Mouse (Mus musculus) heart, adult 2 months (tissue): Measurements from ENCODE around the gene Gm15557. TPM values are rescaled to one million over a fixed set of nuclear protein-coding genes. Genes with fewer than 3 reads are reported as not detected.

Experiments
- DNase-seq, 2 experiments: peaks; one replicate each; pipeline ENCODE4 v3.0.0; 2021
- H3K27ac ChIP-seq: fragments of 200-600 bp; 2 replicates; pipeline ENCODE4 v1.8.1; 2022
- H3K27me3 ChIP-seq: fragments of 200-500 bp; 2 replicates; pipeline ENCODE4 v1.6.1; 2012; ENCODE audit warnings: mild to moderate bottlenecking, low read length, inconsistent platforms, mixed read lengths; ENCODE audit not compliant: control insufficient read depth, insufficient read depth
- H3K36me3 ChIP-seq: fragments of 200-500 bp; 2 replicates; pipeline ENCODE4 v1.6.1; 2012; ENCODE audit warnings: low read length, inconsistent platforms; ENCODE audit not compliant: control insufficient read depth, insufficient read depth
- H3K4me1 ChIP-seq: fragments of 200-500 bp; 2 replicates; pipeline ENCODE4 v1.6.1; 2011; ENCODE audit warnings: low read length; ENCODE audit not compliant: control insufficient read depth, insufficient read depth
- H3K4me3 ChIP-seq: fragments of 200-600 bp; 2 replicates; pipeline ENCODE4 v1.8.1; 2022
- H3K79me2 ChIP-seq: fragments of 200-500 bp; replicated peaks from 2 replicates; pipeline ENCODE4 v1.6.1; 2012; ENCODE audit warnings: mild to moderate bottlenecking, inconsistent platforms, low read length, moderate library complexity, mixed read lengths; ENCODE audit not compliant: control insufficient read depth, insufficient read depth
- H3K9ac ChIP-seq: fragments of 200-500 bp; 2 replicates; pipeline ENCODE4 v1.6.1; 2012; ENCODE audit warnings: low read depth, mild to moderate bottlenecking, control low read depth, inconsistent platforms, low read length, mixed read lengths
- CTCF ChIP-seq: fragments of 200-600 bp; IDR thresholded peaks from 2 replicates; pipeline ENCODE4 v1.8.1; 2022; ENCODE audit warnings: antibody characterized with exemption, mild to moderate bottlenecking, moderate library complexity
- EP300 ChIP-seq: fragments of 200-500 bp; IDR thresholded peaks from 2 replicates; pipeline ENCODE4 v1.6.1; 2011; ENCODE audit warnings: low read depth, low read length, control low read depth; ENCODE audit not compliant: insufficient read depth
- POLR2A ChIP-seq: fragments of 200-500 bp; IDR thresholded peaks from 2 replicates; pipeline ENCODE4 v1.6.1; 2011; ENCODE audit warnings: mild to moderate bottlenecking, low read depth, low read length, control low read depth; ENCODE audit not compliant: insufficient read depth
- WGBS: fragments of 180-500 bp; shearing (Covaris S2); methylation state at CpG from one replicate; pipeline ENCODE4 v1.1.7; 2018; 5-methylcytosine and 5-hydroxymethylcytosine counted together
- intact Hi-C: fragments of 180-260 bp; cut with DNase I; formaldehyde crosslinking; loops from one replicate; pipeline ENCODE4 v1.15.1; 2025
- polyA plus RNA-seq: library from polyadenylated mRNA; depleted of rRNA; stranded (reverse); fragments of >200 nt; gene quantifications from 2 replicates; pipeline ENCODE4 v1.2.3, GENCODE M21; 2012
- total RNA-seq, 2 experiments: library from RNA; stranded (reverse); gene quantifications; 2 replicates each; pipeline ENCODE4 v1.2.3; 2021

The Gm15557 gene
- total and polyA plus RNA-seq, 3 experiments: not detected

- no peak overlapping the region for H3K9ac ChIP-seq
- DNase-seq: no peak
- H3K4me1 ChIP-seq: no peaks in the 10 kb centered on the region
- no peak overlapping the region for H3K4me3 ChIP-seq
- intact Hi-C loops: loop anchor here (10.0 kb wide), 1 partner anchor 245 kb away; the partner anchor contains the start of gene Trpc4ap
- no peaks in the 10 kb centered on the region for H3K36me3 ChIP-seq
- H3K79me2 ChIP-seq: no peaks in the 10 kb centered on the region
- no peak overlapping the region for H3K27ac ChIP-seq
- WGBS: 51% methylated on average over 7 of the region's 7 CpGs
- no peak for TF ChIP-seq CTCF
- TF ChIP-seq POLR2A: no peak
- no peak for TF ChIP-seq EP300
- H3K27me3 ChIP-seq: no peaks in the 10 kb centered on the region
Observed at GRCm38 (mm10) chr2:155939897-155940529, 515 bp upstream of the Gm15557 start.

- Histone ChIP-seq H3K4me1 (no peaks in the 10 kb centered on the region), H3K4me3 (no peak overlapping the region), H3K27ac (no peak overlapping the region), H3K36me3 (no peaks in the 10 kb centered on the region), H3K9ac (no peak overlapping the region), H3K27me3 (no peaks in the 10 kb centered on the region), H3K79me2 (no peaks in the 10 kb centered on the region)
- TF ChIP-seq POLR2A (no peak), CTCF (no peak), EP300 (no peak)
- peak; percentile 35 to 46 for DNase-seq
- WGBS: 81% methylated on average over 40 of the region's 40 CpGs
- intact Hi-C loops: loop anchor here (10.0 kb wide), 1 partner anchor 247 kb away; the partner anchor contains the start of gene Trpc4ap
Observed at GRCm38 (mm10) chr2:155941697-155942442, 1.3 kb downstream of the Gm15557 start.

- Histone ChIP-seq H3K4me1 (no peaks in the 10 kb centered on the region), H3K27me3 (no peaks in the 10 kb centered on the region), H3K36me3 (no peaks in the 10 kb centered on the region), H3K27ac (no peak overlapping the region), H3K4me3 (no peak overlapping the region), H3K79me2 (no peaks in the 10 kb centered on the region), H3K9ac (no peak overlapping the region)
- intact Hi-C loops: loop anchor here (10.0 kb wide), 1 partner anchor 249 kb away; the partner anchor contains the start of gene Trpc4ap
- DNase-seq: no peak
- TF ChIP-seq EP300: no peak
- TF ChIP-seq POLR2A: no peak
- TF ChIP-seq CTCF: no peak
- WGBS: 19% methylated on average over 8 of the region's 8 CpGs
Observed at GRCm38 (mm10) chr2:155943463-155943862, 2.9 kb downstream of the Gm15557 start.

GRCm38 (mm10) chr2:155944685-155945084 lies 4.2 kb downstream of the Gm15557 start:
- Histone ChIP-seq H3K36me3 (no peaks in the 10 kb centered on the region), H3K27ac (no peak overlapping the region), H3K4me1 (no peaks in the 10 kb centered on the region), H3K9ac (no peak overlapping the region), H3K27me3 (no peaks in the 10 kb centered on the region), H3K79me2 (no peaks in the 10 kb centered on the region), H3K4me3 (no peak overlapping the region)
- intact Hi-C loops: loop anchor here (10.0 kb wide), 1 partner anchor 250 kb away; the partner anchor contains the start of gene Trpc4ap
- TF ChIP-seq POLR2A (no peak), CTCF (no peak), EP300 (no peak)
- WGBS: 81% methylated on average over 4 of the region's 4 CpGs
- no peak for DNase-seq

GRCm38 (mm10) chr2:155945124-155945523 lies 4.6 kb downstream of the Gm15557 start, which contains the start of gene Gdf5:
Gene Gdf5 (minus strand): TSS chr2:155945367.
- H3K4me1 ChIP-seq: no peaks in the 10 kb centered on the region
- H3K27me3 ChIP-seq: no peaks in the 10 kb centered on the region
- no peaks in the 10 kb centered on the region for H3K36me3 ChIP-seq
- no peak within 1 kb of the TSS for H3K9ac ChIP-seq
- no peak for DNase-seq
- TF ChIP-seq CTCF (no peak), POLR2A (no peak), EP300 (no peak)
- no peak within 1 kb of the TSS for H3K4me3 ChIP-seq
- no peak within 1 kb of the TSS for H3K27ac ChIP-seq
- intact Hi-C loops: loop anchor here (10.0 kb wide), 1 partner anchor 250 kb away; the partner anchor contains the start of gene Trpc4ap
- no peaks in the 10 kb centered on the region for H3K79me2 ChIP-seq
- 30% methylated on average over 13 of the region's 13 CpGs for WGBS

GRCm38 (mm10) chr2:155945580-155945979 lies 5.1 kb downstream of the Gm15557 start:
- H3K9ac ChIP-seq: no peak overlapping the region
- H3K36me3 ChIP-seq: no peaks in the 10 kb centered on the region
- no peak overlapping the region for H3K4me3 ChIP-seq
- H3K27ac ChIP-seq: no peak overlapping the region
- H3K4me1 ChIP-seq: no peaks in the 10 kb centered on the region
- WGBS: 76% methylated on average over 5 of the region's 5 CpGs
- no peaks in the 10 kb centered on the region for H3K27me3 ChIP-seq
- intact Hi-C loops: loop anchor here (10.0 kb wide), 1 partner anchor 251 kb away; the partner anchor contains the start of gene Trpc4ap
- no peaks in the 10 kb centered on the region for H3K79me2 ChIP-seq
- DNase-seq: no peak
- TF ChIP-seq EP300 (no peak), CTCF (no peak), POLR2A (no peak)
